Mouse (Mus musculus) inflammation-experienced regulatory T-cells (primary cell): ENCODE measurements around the gene Bend7. TPM values are rescaled to one million over a fixed set of nuclear protein-coding genes. Genes with fewer than 3 reads are reported as not detected.

Source experiments
- polyA plus RNA-seq, 2 experiments: library from polyadenylated mRNA; unstranded; fragments of 100-300 nt; shearing (Covaris generic); gene quantifications; one replicate each; pipeline ENCODE4 v1.2.1; 2017

Bend7 gene
- under 1 TPM; 0.07 to 0.71 TPM for polyA plus RNA-seq

DNA sequence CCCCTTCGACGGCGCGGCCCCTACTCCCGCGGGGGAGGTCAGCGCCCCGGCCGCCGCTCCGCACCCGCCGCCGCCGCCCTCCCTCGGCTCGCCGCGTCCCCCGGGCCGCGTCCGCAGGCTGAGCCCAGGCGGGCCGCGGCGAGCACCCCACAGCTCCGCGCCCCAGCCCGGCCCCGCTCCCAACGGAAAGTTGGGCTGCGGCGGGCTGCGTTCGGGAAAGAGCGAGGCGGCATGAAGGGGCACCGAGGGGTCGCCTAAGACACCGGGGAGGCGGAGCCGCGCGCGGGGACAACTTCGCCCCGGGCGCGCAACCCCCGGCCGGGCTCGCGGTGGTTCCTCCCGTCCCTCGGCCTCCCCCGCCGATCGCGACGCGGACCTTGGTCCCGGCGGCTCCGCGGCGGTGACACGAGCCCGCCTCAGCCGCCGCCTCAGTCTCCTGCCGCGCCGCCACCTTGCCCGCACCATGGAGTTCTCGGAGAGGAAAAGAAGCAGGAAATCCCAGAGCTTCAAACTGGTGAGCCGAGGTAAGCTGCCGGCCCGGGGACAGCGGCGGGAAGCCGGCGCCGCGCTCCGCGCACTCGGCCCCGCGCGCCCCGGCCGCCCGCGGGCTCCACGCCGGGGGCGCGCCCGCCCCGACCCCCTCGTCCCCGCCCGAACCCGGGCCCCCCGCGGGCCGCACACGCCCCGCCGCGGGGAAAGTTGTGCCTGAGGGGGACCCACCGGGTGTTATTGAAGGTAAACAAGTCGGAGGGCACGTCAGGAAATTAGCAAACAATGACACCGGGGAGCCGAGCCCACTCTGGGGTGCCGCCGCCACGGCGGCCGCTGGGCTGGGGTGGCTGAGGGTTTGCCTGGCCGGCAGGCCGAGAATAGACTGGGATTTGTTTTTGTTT lies at the start of gene Bend7:
Bend7 (plus strand) TSS at position 63 of the 893 bp plus-strand sequence.

Other genes starting within 250 kb of the Bend7 start
- gene Prpf18, start 65.7 kb upstream of the Bend7 start, polyA plus RNA-seq: 10 to 100 TPM; 66.5 to 73.6 TPM
- 10 to 100 TPM; 26.7 to 27.5 TPM for gene Sephs1, start 163.7 kb downstream of the Bend7 start, polyA plus RNA-seq
- gene Phyh, start 201.2 kb downstream of the Bend7 start, polyA plus RNA-seq: 10 to 100 TPM; 73.5 to 87.3 TPM